Mouse (Mus musculus): ENCODE results near the gene Calcoco2. TPM values are rescaled to one million over a fixed set of nuclear protein-coding genes. Genes with fewer than 3 reads are reported as not detected.
"Not testable (repeated sequence)": the region's sequence is repeated elsewhere in the genome, so short reads cannot be mapped to it uniquely, and the experiment has no call there.

The Calcoco2 gene
- total and polyA plus RNA-seq, 3 experiments = not detected

- no peaks in the 10 kb centered on the region for H3K4me1 ChIP-seq (ENCODE audit: control insufficient read depth, insufficient read depth, low read length)
- TF ChIP-seq EP300 (IDR thresholded peaks at IDR 0.05; ENCODE audit: insufficient read depth, low read depth, low read length) = no peak
- TF ChIP-seq CTCF (IDR thresholded peaks at IDR 0.05) = peak; percentile 82
- intact Hi-C loops (cut with DNase I) = no loop called here
- no peaks in the 10 kb centered on the region; the same call in 1 of the 2 replicates for H3K27me3 ChIP-seq (ENCODE audit: control insufficient read depth, insufficient read depth, low read length)
- no peaks in the 10 kb centered on the region for H3K36me3 ChIP-seq (ENCODE audit: control insufficient read depth, insufficient read depth, low read length)
- H3K9ac ChIP-seq (ENCODE audit: low read depth, low read length) = no peak within 1 kb of the TSS
- WGBS = 25% methylated on average over 16 of the region's 16 CpGs
- no peak within 1 kb of the TSS for H3K27ac ChIP-seq
- no peak within 1 kb of the TSS for H3K4me3 ChIP-seq
- no peaks in the 10 kb centered on the region for H3K79me2 ChIP-seq (replicated peaks; ENCODE audit: control insufficient read depth, insufficient read depth, low read length)
- DNase-seq = peak; percentile 27 to 54
Observed at GRCm38 (mm10) chr11:96133239-96133865, 21.6 kb upstream of the Calcoco2 start, which contains the start of gene Ttll6. TSS of gene Ttll6 (plus strand) at chr11:96133786.

GRCm38 (mm10) chr11:96130606-96131005 is 18.8 kb upstream of the Calcoco2 start:
- no peak for DNase-seq
- Histone ChIP-seq H3K9ac (ENCODE audit: low read depth, low read length) (no peak overlapping the region), H3K36me3 (ENCODE audit: control insufficient read depth, insufficient read depth, low read length) (no peaks in the 10 kb centered on the region), H3K4me1 (ENCODE audit: control insufficient read depth, insufficient read depth, low read length) (no peaks in the 10 kb centered on the region), H3K4me3 (no peak overlapping the region), H3K27me3 (ENCODE audit: control insufficient read depth, insufficient read depth, low read length) (no peaks in the 10 kb centered on the region; the same call in 1 of the 2 replicates), H3K27ac (no peak overlapping the region), H3K79me2 (replicated peaks; ENCODE audit: control insufficient read depth, insufficient read depth, low read length) (no peaks in the 10 kb centered on the region)
- 64% methylated on average over 10 of the region's 10 CpGs for WGBS
- TF ChIP-seq CTCF (IDR thresholded peaks at IDR 0.05) (no peak), POLR2A (IDR thresholded peaks at IDR 0.05; ENCODE audit: insufficient read depth, low read depth, low read length) (no peak), EP300 (IDR thresholded peaks at IDR 0.05; ENCODE audit: insufficient read depth, low read depth, low read length) (no peak)
- intact Hi-C loops (cut with DNase I) = no loop called here

DNA sequence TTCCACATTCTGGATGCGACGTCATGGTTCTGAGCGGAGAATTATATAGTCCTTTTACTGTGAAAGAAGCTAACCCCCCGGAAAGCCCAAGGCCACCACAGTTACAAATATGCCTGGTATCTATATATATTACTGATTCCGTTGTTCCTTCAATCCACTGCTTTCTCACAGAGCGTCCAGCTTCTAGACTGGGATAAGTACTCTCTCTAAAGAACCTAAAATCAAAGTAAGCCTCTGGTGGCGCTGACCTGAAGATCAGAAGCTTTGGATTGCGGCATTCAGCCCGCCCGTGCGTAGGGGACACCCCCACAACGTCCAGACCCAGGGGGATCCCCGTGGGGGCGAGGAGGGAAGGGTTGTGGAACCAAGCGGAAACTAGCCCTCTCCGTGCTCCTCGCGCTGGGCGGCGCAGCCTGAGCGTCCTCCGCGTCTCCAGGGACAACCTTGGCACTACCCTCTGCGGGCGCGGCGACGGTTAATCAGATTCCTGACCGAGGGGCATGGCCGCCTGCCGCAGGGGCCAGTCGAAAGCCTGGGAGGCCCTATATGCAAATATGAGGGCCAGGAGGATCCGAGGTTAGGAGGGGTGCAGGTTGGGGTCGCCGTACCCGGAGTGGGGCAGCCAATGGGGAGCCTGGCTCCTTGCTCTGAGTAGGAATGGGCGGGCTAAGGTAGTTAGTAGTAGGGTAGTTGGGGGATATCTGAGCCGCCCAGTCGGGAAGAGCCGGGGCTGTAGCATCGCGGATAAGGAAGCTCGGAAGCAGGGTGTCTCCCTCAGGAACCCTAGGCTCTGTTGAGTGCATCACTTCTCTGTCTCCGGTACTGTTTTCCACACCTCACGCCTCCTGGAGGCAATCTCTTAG is 12.5 kb upstream of the Calcoco2 start:
- 4% methylated on average over 45 of the region's 45 CpGs for WGBS
- Histone ChIP-seq H3K4me3 (peak overlapping the region; percentile 22; the same call in 1 of the 2 replicates), H3K4me1 (ENCODE audit: control insufficient read depth, insufficient read depth, low read length) (no peaks in the 10 kb centered on the region), H3K9ac (ENCODE audit: low read depth, low read length) (no peak overlapping the region), H3K36me3 (ENCODE audit: control insufficient read depth, insufficient read depth, low read length) (no peaks in the 10 kb centered on the region), H3K27ac (no peak overlapping the region), H3K27me3 (ENCODE audit: control insufficient read depth, insufficient read depth, low read length) (peaks cover 7% of the 10 kb centered on the region), H3K79me2 (replicated peaks; ENCODE audit: control insufficient read depth, insufficient read depth, low read length) (no peaks in the 10 kb centered on the region)
- intact Hi-C loops (cut with DNase I) = no loop called here
- DNase-seq = peak in 1 of 2 experiments; percentile 11
- TF ChIP-seq POLR2A (IDR thresholded peaks at IDR 0.05; ENCODE audit: insufficient read depth, low read depth, low read length) = no peak
- TF ChIP-seq CTCF (IDR thresholded peaks at IDR 0.05) = no peak
- TF ChIP-seq EP300 (IDR thresholded peaks at IDR 0.05; ENCODE audit: insufficient read depth, low read depth, low read length) = no peak

GRCm38 (mm10) chr11:96122806-96123205 is 11.0 kb upstream of the Calcoco2 start:
- H3K9ac ChIP-seq (ENCODE audit: low read depth, low read length); H3K4me1 ChIP-seq (ENCODE audit: control insufficient read depth, insufficient read depth, low read length); DNase-seq; H3K27me3 ChIP-seq (ENCODE audit: control insufficient read depth, insufficient read depth, low read length); H3K36me3 ChIP-seq (ENCODE audit: control insufficient read depth, insufficient read depth, low read length); H3K4me3 ChIP-seq; H3K27ac ChIP-seq; intact Hi-C loops (cut with DNase I); H3K79me2 ChIP-seq (replicated peaks; ENCODE audit: control insufficient read depth, insufficient read depth, low read length): not testable (repeated sequence)
- 75% methylated on average over 4 of the region's 4 CpGs for WGBS

DNA sequence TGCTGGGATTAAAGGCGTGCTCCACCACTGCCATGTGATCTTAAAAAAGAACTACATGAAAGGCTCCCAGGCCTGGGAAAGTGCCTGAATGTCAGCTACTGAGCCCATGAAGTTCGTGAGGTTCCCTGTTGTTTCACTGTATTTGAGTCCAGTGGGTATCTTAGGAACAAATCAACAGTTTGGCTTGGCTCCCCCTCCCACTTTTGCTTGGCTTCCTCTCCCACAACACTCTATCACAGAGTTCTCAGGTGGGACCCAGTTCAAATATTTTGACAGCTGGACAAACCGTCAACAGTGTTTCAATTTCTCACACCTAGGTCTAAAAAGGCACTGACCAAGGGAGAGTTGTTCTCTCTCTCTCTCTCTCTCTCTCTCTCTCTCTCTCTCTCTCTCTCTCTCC is 7.6 kb upstream of the Calcoco2 start:
- intact Hi-C loops (cut with DNase I) = no loop called here
- H3K27ac ChIP-seq = no peak overlapping the region
- no peak overlapping the region for H3K4me3 ChIP-seq
- H3K27me3 ChIP-seq (ENCODE audit: control insufficient read depth, insufficient read depth, low read length) = peaks cover 7% of the 10 kb centered on the region
- no peak for DNase-seq
- no peaks in the 10 kb centered on the region for H3K4me1 ChIP-seq (ENCODE audit: control insufficient read depth, insufficient read depth, low read length)
- H3K36me3 ChIP-seq (ENCODE audit: control insufficient read depth, insufficient read depth, low read length) = no peaks in the 10 kb centered on the region
- H3K9ac ChIP-seq (ENCODE audit: low read depth, low read length) = no peak overlapping the region
- H3K79me2 ChIP-seq (replicated peaks; ENCODE audit: control insufficient read depth, insufficient read depth, low read length) = no peaks in the 10 kb centered on the region
- WGBS = 57% methylated on average over 3 of the region's 3 CpGs
- TF ChIP-seq CTCF (IDR thresholded peaks at IDR 0.05) (no peak), POLR2A (IDR thresholded peaks at IDR 0.05; ENCODE audit: insufficient read depth, low read depth, low read length) (no peak), EP300 (IDR thresholded peaks at IDR 0.05; ENCODE audit: insufficient read depth, low read depth, low read length) (no peak)

- DNase-seq; H3K27me3 ChIP-seq (ENCODE audit: control insufficient read depth, insufficient read depth, low read length); H3K27ac ChIP-seq; intact Hi-C loops (cut with DNase I); H3K4me3 ChIP-seq; H3K36me3 ChIP-seq (ENCODE audit: control insufficient read depth, insufficient read depth, low read length); H3K4me1 ChIP-seq (ENCODE audit: control insufficient read depth, insufficient read depth, low read length); H3K9ac ChIP-seq (ENCODE audit: low read depth, low read length); H3K79me2 ChIP-seq (replicated peaks; ENCODE audit: control insufficient read depth, insufficient read depth, low read length): not testable (repeated sequence)
- 66% methylated on average over 3 of the region's 3 CpGs for WGBS
Observed at GRCm38 (mm10) chr11:96116925-96117324, 5.2 kb upstream of the Calcoco2 start.
